Mouse (Mus musculus): ENCODE results near the gene 4930512M02Rik. TPM values are rescaled to one million over a fixed set of nuclear protein-coding genes. Genes with fewer than 3 reads are reported as not detected.
A peak's percentile ranks its signal among the peaks of the same experiment; 100 is the strongest.

4930512M02Rik gene
- polyA plus RNA-seq, 1 experiment: not detected

DNA sequence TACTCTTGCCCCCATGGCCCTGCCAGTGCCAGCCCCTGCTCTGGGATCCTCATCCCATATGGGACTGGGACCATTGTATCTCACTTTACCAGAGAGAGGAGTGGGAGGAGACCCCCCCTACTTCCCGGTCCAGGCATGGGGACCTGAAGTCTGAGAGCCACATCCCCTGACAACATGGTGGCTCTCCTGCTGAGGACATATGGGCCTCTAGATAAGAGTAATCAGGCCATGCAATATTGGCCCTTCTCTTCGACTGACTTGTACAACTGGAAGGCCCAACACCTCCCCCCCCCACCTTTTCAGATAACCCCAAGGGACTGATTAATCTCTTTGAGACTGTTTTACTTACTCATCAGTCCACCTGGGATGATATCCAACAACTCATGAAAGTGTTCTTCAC lies 18.4 kb downstream of the 4930512M02Rik start:
- no peak for DNase-seq (ENCODE audit: low read depth in 1 of 2, low spot score in 2 of 2)
- no peak overlapping the region for H3K4me3 ChIP-seq (ENCODE audit: extremely low read depth, insufficient read depth, insufficient read length)
- no peaks in the 10 kb centered on the region for H3K36me3 ChIP-seq (ENCODE audit: control insufficient read depth, insufficient read depth, low read length)
- WGBS: 82% methylated on average over 2 of the region's 2 CpGs
- H3K27me3 ChIP-seq (ENCODE audit: control insufficient read depth, insufficient read depth, low read length): no peaks in the 10 kb centered on the region; the same call in 1 of the 2 replicates
- TF ChIP-seq CTCF (IDR thresholded peaks at IDR 0.05; ENCODE audit: extremely low read depth, insufficient read depth, insufficient read length, insufficient replicate concordance) (no peak), POLR2A (IDR thresholded peaks at IDR 0.05; ENCODE audit: low read depth, low read length) (no peak)
- H3K27ac ChIP-seq (ENCODE audit: insufficient read depth, low read length): no peak overlapping the region
- H3K4me1 ChIP-seq (ENCODE audit: control insufficient read depth, insufficient read depth, insufficient read length): no peaks in the 10 kb centered on the region

DNA sequence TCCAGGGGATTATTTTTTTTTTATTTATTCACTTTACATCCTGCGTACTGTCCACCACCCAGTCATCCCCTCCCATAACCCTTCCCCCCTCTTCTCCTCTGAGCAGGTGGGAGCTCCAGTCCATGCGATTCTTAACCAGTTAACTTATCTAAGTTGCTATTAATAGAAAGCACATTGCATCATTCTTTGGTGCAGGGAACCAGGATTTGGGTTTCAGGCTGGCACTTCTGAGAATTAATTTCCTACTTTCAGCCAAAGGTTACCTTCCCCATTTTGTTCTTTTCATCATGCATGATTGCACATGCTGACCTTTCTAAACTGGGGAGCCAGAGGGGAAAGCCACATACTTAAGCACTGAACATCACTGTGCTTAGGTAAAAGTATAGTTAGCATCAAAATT lies 40.3 kb downstream of the 4930512M02Rik start:
- no peaks in the 10 kb centered on the region for H3K27me3 ChIP-seq (ENCODE audit: control insufficient read depth, insufficient read depth, low read length)
- 0 out of 2 replicates have a peak, but pooled peaks cover 3% of the 10 kb centered on the region for H3K4me1 ChIP-seq (ENCODE audit: control insufficient read depth, insufficient read depth, insufficient read length)
- DNase-seq (ENCODE audit: low read depth in 1 of 2, low spot score in 2 of 2): no peak
- H3K36me3 ChIP-seq (ENCODE audit: control insufficient read depth, insufficient read depth, low read length): no peaks in the 10 kb centered on the region
- no peak overlapping the region for H3K4me3 ChIP-seq (ENCODE audit: extremely low read depth, insufficient read depth, insufficient read length)
- WGBS: 54% methylated on average over 2 of the region's 2 CpGs
- H3K27ac ChIP-seq (ENCODE audit: insufficient read depth, low read length): no peak overlapping the region
- TF ChIP-seq POLR2A (IDR thresholded peaks at IDR 0.05; ENCODE audit: low read depth, low read length): no peak
- no peak for TF ChIP-seq CTCF (IDR thresholded peaks at IDR 0.05; ENCODE audit: extremely low read depth, insufficient read depth, insufficient read length, insufficient replicate concordance)

DNA sequence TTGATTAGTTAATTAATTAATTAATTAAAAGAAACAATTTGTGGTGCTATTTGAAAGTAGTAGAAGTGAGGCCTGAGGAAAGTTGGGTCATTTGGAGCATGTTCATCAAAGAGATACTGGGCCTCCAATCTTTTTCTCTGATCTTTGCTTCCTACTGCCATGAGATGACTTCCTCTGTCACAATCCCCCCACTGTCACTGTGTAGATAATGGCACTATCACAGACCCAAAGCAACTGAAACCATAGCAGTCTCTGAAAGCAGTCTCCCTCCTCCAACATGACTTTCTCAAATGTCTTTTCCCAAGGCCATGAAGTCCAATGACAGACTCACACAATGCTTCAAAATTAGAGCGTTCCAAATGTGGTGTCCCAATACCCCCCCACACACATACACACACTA lies 41.2 kb downstream of the 4930512M02Rik start:
- Histone ChIP-seq H3K27ac (ENCODE audit: insufficient read depth, low read length) (no peak overlapping the region), H3K4me1 (ENCODE audit: control insufficient read depth, insufficient read depth, insufficient read length) (0 out of 2 replicates have a peak, but pooled peaks cover 3% of the 10 kb centered on the region), H3K4me3 (ENCODE audit: extremely low read depth, insufficient read depth, insufficient read length) (no peak overlapping the region), H3K27me3 (ENCODE audit: control insufficient read depth, insufficient read depth, low read length) (no peaks in the 10 kb centered on the region), H3K36me3 (ENCODE audit: control insufficient read depth, insufficient read depth, low read length) (no peaks in the 10 kb centered on the region)
- 80% methylated on average over 1 of the region's 1 CpGs for WGBS
- no peak for DNase-seq (ENCODE audit: low read depth in 1 of 2, low spot score in 2 of 2)
- TF ChIP-seq CTCF (IDR thresholded peaks at IDR 0.05; ENCODE audit: extremely low read depth, insufficient read depth, insufficient read length, insufficient replicate concordance): no peak
- no peak for TF ChIP-seq POLR2A (IDR thresholded peaks at IDR 0.05; ENCODE audit: low read depth, low read length)

DNA sequence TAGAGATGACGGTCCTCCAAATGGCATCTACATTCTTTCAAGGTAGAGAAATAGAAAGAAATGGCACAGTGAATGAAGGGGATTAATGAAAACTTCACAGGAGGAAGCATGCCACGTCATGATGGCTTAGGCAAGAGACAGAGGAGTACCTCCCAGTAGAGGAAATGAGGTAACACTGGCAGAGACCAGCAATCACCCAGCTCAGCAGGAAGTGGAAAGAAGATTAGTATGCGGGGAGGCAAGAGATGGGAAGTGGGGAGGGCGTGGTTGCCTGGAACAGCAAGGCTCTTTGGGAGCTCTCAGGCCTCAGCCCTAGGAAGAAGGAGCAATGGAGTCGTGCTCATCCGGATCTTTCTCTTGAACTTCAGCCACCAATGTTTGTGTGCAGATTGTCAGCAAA lies 53.9 kb downstream of the 4930512M02Rik start:
- no peaks in the 10 kb centered on the region for H3K36me3 ChIP-seq (ENCODE audit: control insufficient read depth, insufficient read depth, low read length)
- peaks cover 7% of the 10 kb centered on the region for H3K4me1 ChIP-seq (ENCODE audit: control insufficient read depth, insufficient read depth, insufficient read length)
- H3K27ac ChIP-seq (ENCODE audit: insufficient read depth, low read length): no peak overlapping the region
- TF ChIP-seq POLR2A (IDR thresholded peaks at IDR 0.05; ENCODE audit: low read depth, low read length): no peak
- TF ChIP-seq CTCF (IDR thresholded peaks at IDR 0.05; ENCODE audit: extremely low read depth, insufficient read depth, insufficient read length, insufficient replicate concordance): no peak
- H3K27me3 ChIP-seq (ENCODE audit: control insufficient read depth, insufficient read depth, low read length): no peaks in the 10 kb centered on the region
- WGBS: 37% methylated on average over 6 of the region's 6 CpGs
- no peak overlapping the region for H3K4me3 ChIP-seq (ENCODE audit: extremely low read depth, insufficient read depth, insufficient read length)
- DNase-seq (ENCODE audit: low read depth in 1 of 2, low spot score in 2 of 2): no peak

DNA sequence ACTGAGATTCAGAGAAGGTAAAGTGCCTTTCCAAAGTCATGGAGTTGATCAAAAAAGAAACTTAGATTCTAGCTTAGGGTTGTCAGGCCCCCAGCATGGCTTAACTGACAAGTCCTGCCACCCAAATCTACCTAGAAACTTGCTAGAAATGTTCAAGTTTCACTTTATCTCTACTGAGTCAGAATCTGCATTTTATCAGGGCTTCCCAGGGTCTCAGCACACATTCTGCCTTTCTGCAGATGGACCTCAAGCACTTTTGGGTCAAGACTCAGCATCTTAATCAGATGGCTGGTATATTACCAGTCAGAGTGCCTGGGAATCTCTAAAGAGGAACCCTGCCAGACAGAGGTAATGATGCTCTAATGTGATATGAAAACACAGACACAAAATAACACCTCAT lies 56.9 kb downstream of the 4930512M02Rik start:
- Histone ChIP-seq H3K36me3 (ENCODE audit: control insufficient read depth, insufficient read depth, low read length) (no peaks in the 10 kb centered on the region), H3K4me3 (ENCODE audit: extremely low read depth, insufficient read depth, insufficient read length) (no peak overlapping the region), H3K27ac (ENCODE audit: insufficient read depth, low read length) (peak overlapping the region; percentile 58; the same call in 1 of the 2 replicates), H3K27me3 (ENCODE audit: control insufficient read depth, insufficient read depth, low read length) (no peaks in the 10 kb centered on the region), H3K4me1 (ENCODE audit: control insufficient read depth, insufficient read depth, insufficient read length) (peaks cover 20% of the 10 kb centered on the region; the same call in 1 of the 2 replicates)
- no peak for DNase-seq (ENCODE audit: low read depth in 1 of 2, low spot score in 2 of 2)
- no peak for TF ChIP-seq CTCF (IDR thresholded peaks at IDR 0.05; ENCODE audit: extremely low read depth, insufficient read depth, insufficient read length, insufficient replicate concordance)
- TF ChIP-seq POLR2A (IDR thresholded peaks at IDR 0.05; ENCODE audit: low read depth, low read length): no peak

DNA sequence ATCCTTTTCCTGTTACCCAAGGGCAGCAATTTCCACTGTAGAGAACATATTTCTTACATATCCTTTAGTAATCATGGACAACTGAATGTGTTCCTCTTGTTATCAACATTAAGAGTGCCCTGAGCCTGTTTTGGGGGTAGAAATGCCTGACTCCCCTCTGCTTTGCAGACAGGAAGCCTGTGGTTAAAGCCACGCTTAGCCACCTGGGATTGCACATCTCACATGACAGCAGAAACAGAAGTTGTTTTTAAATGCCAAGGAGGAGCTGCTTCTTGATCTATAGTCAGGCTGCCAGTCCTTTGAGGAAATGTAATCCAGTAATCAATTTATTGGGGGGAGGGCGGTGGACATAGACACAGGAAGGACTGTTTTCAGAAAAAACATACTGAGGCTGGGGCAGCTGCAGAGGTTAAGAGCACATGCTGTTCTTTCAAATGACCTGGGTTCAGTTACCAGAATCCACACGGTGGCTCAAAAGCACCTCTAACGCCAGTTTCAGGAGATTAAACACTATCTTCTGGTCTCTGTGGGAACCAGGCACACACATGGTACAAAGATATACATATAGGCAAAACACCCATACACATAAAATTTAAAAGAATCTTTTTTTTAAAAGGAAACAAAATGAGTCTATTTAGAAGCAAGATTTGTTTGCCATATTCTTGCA lies 58.0 kb downstream of the 4930512M02Rik start:
- no peaks in the 10 kb centered on the region for H3K36me3 ChIP-seq (ENCODE audit: control insufficient read depth, insufficient read depth, low read length)
- H3K27me3 ChIP-seq (ENCODE audit: control insufficient read depth, insufficient read depth, low read length): no peaks in the 10 kb centered on the region
- H3K4me1 ChIP-seq (ENCODE audit: control insufficient read depth, insufficient read depth, insufficient read length): peaks cover 29% of the 10 kb centered on the region; the same call in 1 of the 2 replicates
- no peak for TF ChIP-seq POLR2A (IDR thresholded peaks at IDR 0.05; ENCODE audit: low read depth, low read length)
- no peak for TF ChIP-seq CTCF (IDR thresholded peaks at IDR 0.05; ENCODE audit: extremely low read depth, insufficient read depth, insufficient read length, insufficient replicate concordance)
- H3K4me3 ChIP-seq (ENCODE audit: extremely low read depth, insufficient read depth, insufficient read length): no peak overlapping the region
- H3K27ac ChIP-seq (ENCODE audit: insufficient read depth, low read length): peak overlapping the region; percentile 58
- DNase-seq (ENCODE audit: low read depth in 1 of 2, low spot score in 2 of 2): peak; percentile 66
- WGBS: 6% methylated on average over 4 of the region's 4 CpGs

DNA sequence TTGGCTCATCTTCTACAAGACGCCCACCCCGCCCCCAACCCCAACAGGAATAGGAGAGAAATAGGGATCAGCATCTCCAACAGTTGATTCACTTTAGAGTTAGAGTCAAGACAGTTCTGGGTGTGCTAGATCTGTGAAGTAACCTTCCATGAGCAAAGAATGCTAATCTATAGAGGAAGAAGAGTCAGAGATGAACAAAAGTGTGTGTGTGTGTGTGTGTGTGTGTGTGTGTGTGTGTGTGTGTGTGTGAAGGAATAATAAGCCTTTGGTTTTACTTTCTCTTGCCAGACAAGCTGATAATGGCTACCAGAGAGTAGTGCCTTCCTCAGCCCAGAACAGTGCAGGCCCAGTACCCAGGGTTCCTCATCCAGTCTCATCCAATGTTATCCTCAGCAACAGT lies 59.6 kb downstream of the 4930512M02Rik start:
- Histone ChIP-seq H3K27me3 (ENCODE audit: control insufficient read depth, insufficient read depth, low read length) (no peaks in the 10 kb centered on the region), H3K36me3 (ENCODE audit: control insufficient read depth, insufficient read depth, low read length) (no peaks in the 10 kb centered on the region), H3K27ac (ENCODE audit: insufficient read depth, low read length) (peak overlapping the region; percentile 10; the same call in 1 of the 2 replicates), H3K4me1 (ENCODE audit: control insufficient read depth, insufficient read depth, insufficient read length) (peaks cover 38% of the 10 kb centered on the region), H3K4me3 (ENCODE audit: extremely low read depth, insufficient read depth, insufficient read length) (no peak overlapping the region)
- TF ChIP-seq POLR2A (IDR thresholded peaks at IDR 0.05; ENCODE audit: low read depth, low read length): no peak
- no peak for TF ChIP-seq CTCF (IDR thresholded peaks at IDR 0.05; ENCODE audit: extremely low read depth, insufficient read depth, insufficient read length, insufficient replicate concordance)
- 88% methylated on average over 2 of the region's 2 CpGs for WGBS
- DNase-seq (ENCODE audit: low read depth in 1 of 2, low spot score in 2 of 2): no peak
